Comparison of ENCODE assay signal across 21 mouse cellular contexts in the genomic region with DNA sequence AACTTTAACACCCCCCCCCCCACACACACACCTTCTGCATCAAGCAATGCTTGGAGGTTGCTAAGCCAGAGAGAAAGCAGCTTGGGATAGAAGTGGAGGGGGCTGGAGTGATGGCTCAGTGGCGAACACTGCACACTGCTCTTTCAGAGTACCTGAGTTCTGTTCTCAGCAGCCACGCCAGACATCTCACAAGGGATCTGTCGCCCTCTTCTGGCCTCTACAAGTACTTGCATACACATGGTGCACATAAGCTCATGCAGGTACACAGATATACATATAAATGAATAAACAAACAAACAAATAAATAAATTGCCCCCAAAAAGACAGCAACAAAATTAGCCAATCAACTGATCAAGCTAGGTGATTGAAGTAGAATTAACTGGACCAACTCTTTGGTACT. TPM values are rescaled to one million over a fixed set of nuclear protein-coding genes. Genes with fewer than 3 reads are reported as not detected.
DNase-seq lines count a peak whose midpoint lies in the region; ATAC-seq and TF ChIP-seq lines count a peak whose summit lies in the region.
"Had no signal": no experiment of that assay in that cellular context is flagged by ENCODE, and none has a peak within 500 bp of the region (broad histone marks: within the 10 kb centered on the region; RNA-seq: fewer than 3 reads in every experiment).

No protein-coding gene starts in this region.

- no peak overlapping the region for H3K4me2 ChIP-seq in intestine, postnatal 0 days (replicated peaks; ENCODE audit: low read depth)
- no peak overlapping the region for H3K4me2 ChIP-seq in intestine, embryonic 16.5 days (ENCODE audit: low read depth, low read length)
- no peak overlapping the region for H3K4me2 ChIP-seq in lung, postnatal 0 days (replicated peaks; ENCODE audit: low read depth, low read length)
- H3K4me2 ChIP-seq: forebrain, embryonic 12.5 days; hindbrain, embryonic 14.5 days; limb, embryonic 15.5 days had no signal

- no peaks in the 10 kb centered on the region for H3K9me3 ChIP-seq in intestine, postnatal 0 days (ENCODE audit: control insufficient read depth)
- H3K9me3 ChIP-seq in intestine, embryonic 16.5 days (ENCODE audit: control insufficient read depth, low read length) = no peaks in the 10 kb centered on the region
- no peaks in the 10 kb centered on the region for H3K9me3 ChIP-seq in lung, postnatal 0 days (ENCODE audit: low read length)
- H3K9me3 ChIP-seq: forebrain, embryonic 12.5 days; limb, embryonic 15.5 days had no signal

- no peak for ATAC-seq in intestine, postnatal 0 days
- ATAC-seq in intestine, embryonic 16.5 days = no peak
- no peak for ATAC-seq in lung, postnatal 0 days
- no peak for ATAC-seq in Patski
- no peak for ATAC-seq in monocyte, adult 5-6 weeks (replicated peaks; ENCODE audit: insufficient number of reproducible peaks, low FRiP score, low TSS enrichment, poor library complexity, severe bottlenecking)
- ATAC-seq: midbrain, embryonic 16.5 days had no signal

- H3K27ac ChIP-seq in intestine, postnatal 0 days (ENCODE audit: low read depth, low read length) = no peak overlapping the region
- H3K27ac ChIP-seq in intestine, embryonic 16.5 days (ENCODE audit: low read length) = no peak overlapping the region
- peak overlapping the region; percentile 65; the same call in 1 of the 2 replicates for H3K27ac ChIP-seq in lung, postnatal 0 days (ENCODE audit: low read length)
- H3K27ac ChIP-seq: embryonic facial prominence, embryonic 10.5 days; forebrain, embryonic 12.5 days; hindbrain, embryonic 14.5 days; kidney, postnatal 0 days; limb, embryonic 15.5 days had no signal

- WGBS in intestine, postnatal 0 days = 91% methylated on average over 3 of the region's 3 CpGs
- WGBS in intestine, embryonic 16.5 days = 86% methylated on average over 3 of the region's 3 CpGs
- 90% methylated on average over 3 of the region's 3 CpGs for WGBS in lung, postnatal 0 days

- TF ChIP-seq EP300 in lung, postnatal 0 days (IDR thresholded peaks at IDR 0.05) = no peak

- no peaks in the 10 kb centered on the region for H3K36me3 ChIP-seq in intestine, postnatal 0 days (ENCODE audit: control insufficient read depth, insufficient read depth)
- no peaks in the 10 kb centered on the region for H3K36me3 ChIP-seq in intestine, embryonic 16.5 days (ENCODE audit: control insufficient read depth, insufficient read depth, low read length)
- no peaks in the 10 kb centered on the region for H3K36me3 ChIP-seq in lung, postnatal 0 days (ENCODE audit: insufficient read depth, low read length)
- H3K36me3 ChIP-seq: forebrain, embryonic 12.5 days; limb, embryonic 15.5 days had no signal

- H3K4me1 ChIP-seq in intestine, postnatal 0 days (replicated peaks; ENCODE audit: control insufficient read depth, insufficient read depth, low read length) = no peaks in the 10 kb centered on the region
- no peaks in the 10 kb centered on the region for H3K4me1 ChIP-seq in intestine, embryonic 16.5 days (ENCODE audit: control insufficient read depth, insufficient read depth, low read length)
- no peaks in the 10 kb centered on the region; the same call in none of the 2 replicates for H3K4me1 ChIP-seq in lung, postnatal 0 days (ENCODE audit: insufficient read depth, low read depth, low read length)

- POLR2A ChIA-PET in Patski (lab: Charles Lee) = interaction anchor here (0.6 to 1.2 kb wide), 2 partner anchors 273 to 405 kb away, joined by 4 to 5 read pairs; no protein-coding TSS in a partner anchor

- H3K4me3 ChIP-seq in intestine, postnatal 0 days (ENCODE audit: low read depth, low read length) = no peak overlapping the region
- H3K4me3 ChIP-seq in intestine, embryonic 16.5 days (ENCODE audit: low read length) = no peak overlapping the region
- H3K4me3 ChIP-seq in lung, postnatal 0 days (ENCODE audit: low read depth, low read length) = no peak overlapping the region
- H3K4me3 ChIP-seq: embryonic facial prominence, embryonic 10.5 days; forebrain, embryonic 12.5 days; limb, embryonic 15.5 days had no signal

- no peaks in the 10 kb centered on the region for H3K27me3 ChIP-seq in intestine, postnatal 0 days (replicated peaks; ENCODE audit: control insufficient read depth, insufficient read depth, low read length)
- H3K27me3 ChIP-seq in intestine, embryonic 16.5 days (replicated peaks; ENCODE audit: control insufficient read depth, insufficient read depth, low read length) = no peaks in the 10 kb centered on the region
- no peaks in the 10 kb centered on the region for H3K27me3 ChIP-seq in lung, postnatal 0 days (replicated peaks; ENCODE audit: insufficient read depth, low read length)
- no peaks in the 10 kb centered on the region for H3K27me3 ChIP-seq in Patski
- H3K27me3 ChIP-seq: forebrain, embryonic 12.5 days; limb, embryonic 15.5 days had no signal

- in situ Hi-C loops in Patski (cut with MboI; ENCODE audit: low pct_unique_long_range_greater_than_20kb) = no loop called here

- no peak overlapping the region for H3K9ac ChIP-seq in intestine, postnatal 0 days (ENCODE audit: low read depth, low read length)
- no peak overlapping the region for H3K9ac ChIP-seq in intestine, embryonic 16.5 days (ENCODE audit: low read depth, low read length)
- no peak overlapping the region for H3K9ac ChIP-seq in lung, postnatal 0 days (replicated peaks; ENCODE audit: low read depth)
- H3K9ac ChIP-seq: forebrain, embryonic 12.5 days; hindbrain, embryonic 14.5 days; limb, embryonic 15.5 days had no signal

- CTCF ChIA-PET in Patski (lab: Charles Lee) = interaction anchor here (1.8 to 3.2 kb wide), 3 partner anchors 8 to 34 kb away, joined by 6 to 12 read pairs (median 8); no protein-coding TSS in a partner anchor

- peak; percentile 23; the same call in 1 of the 2 replicates for TF ChIP-seq CTCF in intestine, postnatal 0 days (IDR thresholded peaks at IDR 0.05; ENCODE audit: low read depth)
- TF ChIP-seq CTCF in lung, postnatal 0 days (IDR thresholded peaks at IDR 0.05) = peak; percentile 32
- peak; percentile 37 for TF ChIP-seq CTCF in Patski (IDR thresholded peaks at IDR 0.05)

- no peak for DNase-seq in lung, postnatal 0 days (ENCODE audit: low spot score)
- DNase-seq in lung, postnatal 25 days (ENCODE audit: low spot score) = no peak
- DNase-seq in Patski (ENCODE audit: low read depth, low spot score) = no peak
- no peak for DNase-seq in left cerebral cortex, adult 11 months (ENCODE audit: low spot score)
- DNase-seq: adrenal gland, adult 8-10 months; cerebellum, adult 9-10 months; gastrocnemius, postnatal 14 days; heart, postnatal 36 days; kidney, adult 18-20 months; lung, adult 2 months; retina, postnatal 1 day; right cerebral cortex, postnatal 4 days had no signal

RNA-seq across cellular contexts. Expression of a gene that starts 10.5 kb away (rescaled TPM):
- polyA plus RNA-seq in intestine, postnatal 0 days (2015; fragmentation: Nextera tagmentation; extraction: Ambion mirVana) = 8.0 and 9.8 TPM in 2 replicates
- 6.0 and 6.4 TPM in 2 replicates for polyA plus RNA-seq in intestine, embryonic 16.5 days (2015; fragmentation: Nextera tagmentation; extraction: Ambion mirVana)
- polyA plus RNA-seq in lung, postnatal 0 days (2015; fragmentation: Nextera tagmentation; extraction: Ambion mirVana) = 8.8 and 10.6 TPM in 2 replicates
- polyA plus RNA-seq in Patski (2021) = 206 TPM
- total RNA-seq in monocyte, adult 5-6 weeks (2017) = not detected in 3 replicates

RNA-seq across cellular contexts. Expression of a gene that starts 18.7 kb away (rescaled TPM):
- polyA plus RNA-seq in intestine, postnatal 0 days (2015; fragmentation: Nextera tagmentation; extraction: Ambion mirVana) = 0.29 and 0.39 TPM in 2 replicates
- polyA plus RNA-seq in intestine, embryonic 16.5 days (2015; fragmentation: Nextera tagmentation; extraction: Ambion mirVana) = 0.88 and 1.2 TPM in 2 replicates
- polyA plus RNA-seq in lung, postnatal 0 days (2015; fragmentation: Nextera tagmentation; extraction: Ambion mirVana) = 1.1 and 1.6 TPM in 2 replicates
- polyA plus RNA-seq in Patski (2021) = 8.0 TPM
- 1.5 to 6.4 TPM (median 2.9 TPM) in 3 replicates for total RNA-seq in monocyte, adult 5-6 weeks (2017)
- total RNA-seq: heart, postnatal 36 days had no signal

Comparison
In these comparisons a context has a peak if more than half of its experiments do, and no peak if none do; other contexts are left out.
1. RNA of a gene that starts 10.5 kb away (polyA plus RNA-seq): 206 TPM in Patski (single experiment); 8.8 to 10.6 TPM in lung, postnatal 0 days, 8.0 to 9.8 TPM in intestine, postnatal 0 days and 6.0 to 6.4 TPM in intestine, embryonic 16.5 days; every median in the first group is over 10 times any median in the second.
2. Peak in every context shown above with its lines, with median percentiles within 50 percentile points of each other: CTCF ChIP-seq.